In the genomic region with DNA sequence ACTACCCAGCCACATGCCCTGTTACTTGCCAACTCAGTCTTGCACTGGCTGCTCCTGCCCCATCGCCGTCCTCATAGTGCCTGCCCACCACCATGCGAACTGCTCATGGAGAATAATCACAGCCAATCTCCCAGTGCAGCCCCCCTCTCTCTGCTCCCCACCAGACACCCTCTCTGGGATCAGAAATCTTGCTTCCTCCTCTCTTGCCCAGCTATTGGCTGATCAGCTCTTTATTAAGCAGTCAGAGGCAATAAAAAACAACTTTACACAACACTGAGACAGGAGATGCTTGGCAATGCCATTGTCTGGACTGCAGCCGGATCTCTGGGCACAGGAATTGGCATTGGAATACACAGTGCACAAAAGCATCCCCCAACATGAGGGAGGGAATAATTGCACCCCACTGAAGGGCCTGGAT, we compare ENCODE assay signal across 19 mouse cellular contexts. TPM values are rescaled to one million over a fixed set of nuclear protein-coding genes. Genes with fewer than 3 reads are reported as not detected.
DNase-seq lines count a peak whose midpoint lies in the region; ATAC-seq and TF ChIP-seq lines count a peak whose summit lies in the region.
"Had no signal": no experiment of that assay in that cellular context is flagged by ENCODE, and none has a peak within 500 bp of the region (broad histone marks: within the 10 kb centered on the region; RNA-seq: fewer than 3 reads in every experiment).

No protein-coding gene starts in this region.

- H3K4me3 ChIP-seq in forebrain, embryonic 15.5 days, result no peak overlapping the region
- no peak overlapping the region for H3K4me3 ChIP-seq in forebrain, embryonic 11.5 days (ENCODE audit: low read depth, low read length)
- H3K4me3 ChIP-seq in forebrain, postnatal 0 days (ENCODE audit: low read depth, low read length), result no peak overlapping the region
- H3K4me3 ChIP-seq: heart, embryonic 13.5 days; lung, embryonic 15.5 days had no signal

- no peak overlapping the region for H3K4me2 ChIP-seq in forebrain, embryonic 15.5 days (replicated peaks)
- no peak overlapping the region for H3K4me2 ChIP-seq in forebrain, embryonic 11.5 days (ENCODE audit: low read depth, low read length, severe bottlenecking)
- H3K4me2 ChIP-seq in forebrain, postnatal 0 days (ENCODE audit: low read depth), result no peak overlapping the region
- H3K4me2 ChIP-seq: heart, embryonic 13.5 days; lung, embryonic 15.5 days; midbrain, embryonic 11.5 days had no signal

- peak; percentile 86 for ATAC-seq in forebrain, embryonic 15.5 days (replicated peaks)
- no peak for ATAC-seq in forebrain, embryonic 11.5 days (replicated peaks; ENCODE audit: low FRiP score)
- ATAC-seq in forebrain, postnatal 0 days, result peak; percentile 92
- ATAC-seq: inflammation-experienced regulatory T-cells, adult 6 months had no signal

- peaks cover 5% of the 10 kb centered on the region for H3K4me1 ChIP-seq in forebrain, embryonic 15.5 days
- H3K4me1 ChIP-seq in forebrain, embryonic 11.5 days (replicated peaks; ENCODE audit: control insufficient read depth, insufficient read depth, low read length), result no peaks in the 10 kb centered on the region
- no peaks in the 10 kb centered on the region for H3K4me1 ChIP-seq in forebrain, postnatal 0 days (ENCODE audit: insufficient read depth)
- H3K4me1 ChIP-seq: heart, embryonic 13.5 days; lung, embryonic 15.5 days had no signal

- 53% methylated on average over 4 of the region's 4 CpGs for WGBS in forebrain, embryonic 15.5 days
- 92% methylated on average over 4 of the region's 4 CpGs for WGBS in forebrain, embryonic 11.5 days
- WGBS in forebrain, postnatal 0 days, result 36% methylated on average over 4 of the region's 4 CpGs

- DNase-seq in forebrain, embryonic 11.5 days (ENCODE audit: low spot score), result no peak
- peak; percentile 27 to 59 for DNase-seq in layer of hippocampus, postnatal 14 days (ENCODE audit: low spot score in 2 of 2)
- no peak for DNase-seq in layer of hippocampus, adult 9-10 months (ENCODE audit: low spot score)
- DNase-seq in brain, adult 2 months (ENCODE audit: low read depth, low spot score), result peak; percentile 10
- DNase-seq in forebrain, postnatal 0 days, result peak; percentile 57
- no peak for DNase-seq in urinary bladder, postnatal 14 days (ENCODE audit: low spot score)
- DNase-seq: cerebellum, adult 9-11 months; embryo, embryonic 11 days; heart, adult 18-20 months; kidney, postnatal 36 days; right cerebral cortex, postnatal 4 days; thymus, adult 2 months had no signal

- no peaks in the 10 kb centered on the region for H3K9me3 ChIP-seq in forebrain, embryonic 15.5 days
- H3K9me3 ChIP-seq in forebrain, embryonic 11.5 days (ENCODE audit: control insufficient read depth, low read length), result no peaks in the 10 kb centered on the region
- H3K9me3 ChIP-seq in forebrain, postnatal 0 days (ENCODE audit: low read length), result no peaks in the 10 kb centered on the region
- H3K9me3 ChIP-seq: heart, embryonic 13.5 days; lung, embryonic 15.5 days had no signal

- no peaks in the 10 kb centered on the region for H3K27me3 ChIP-seq in forebrain, embryonic 15.5 days
- H3K27me3 ChIP-seq in forebrain, embryonic 11.5 days (ENCODE audit: control insufficient read depth, insufficient read depth, low read length), result no peaks in the 10 kb centered on the region
- no peaks in the 10 kb centered on the region for H3K27me3 ChIP-seq in forebrain, postnatal 0 days (ENCODE audit: insufficient read depth, low read length)
- H3K27me3 ChIP-seq: heart, embryonic 13.5 days; lung, embryonic 15.5 days had no signal

- H3K27ac ChIP-seq in forebrain, embryonic 15.5 days (replicated peaks), result no peak overlapping the region
- H3K27ac ChIP-seq in forebrain, embryonic 11.5 days (ENCODE audit: low read depth, low read length), result no peak overlapping the region
- peak overlapping the region; percentile 5; the same call in 1 of the 2 replicates for H3K27ac ChIP-seq in forebrain, postnatal 0 days (ENCODE audit: low read depth, low read length)
- H3K27ac ChIP-seq: heart, embryonic 13.5 days; liver, embryonic 14.5 days; lung, embryonic 15.5 days; macrophage had no signal

- no peak overlapping the region for H3K9ac ChIP-seq in forebrain, embryonic 15.5 days (replicated peaks)
- H3K9ac ChIP-seq in forebrain, embryonic 11.5 days (ENCODE audit: low read length), result no peak overlapping the region
- no peak overlapping the region for H3K9ac ChIP-seq in forebrain, postnatal 0 days
- H3K9ac ChIP-seq: heart, embryonic 13.5 days; liver, embryonic 14.5 days; lung, embryonic 15.5 days had no signal

- no peak for TF ChIP-seq CTCF in forebrain, postnatal 0 days (IDR thresholded peaks at IDR 0.05; ENCODE audit: low read depth)

- H3K36me3 ChIP-seq in forebrain, embryonic 15.5 days, result no peaks in the 10 kb centered on the region
- H3K36me3 ChIP-seq in forebrain, embryonic 11.5 days (ENCODE audit: control insufficient read depth, insufficient read depth, low read length), result no peaks in the 10 kb centered on the region
- H3K36me3 ChIP-seq in forebrain, postnatal 0 days (ENCODE audit: insufficient read depth), result no peaks in the 10 kb centered on the region
- H3K36me3 ChIP-seq: heart, embryonic 13.5 days; lung, embryonic 15.5 days had no signal

RNA-seq across cellular contexts. Expression of gene Slc16a10, which starts 28.1 kb away (rescaled TPM):
- 3.1 and 3.3 TPM in 2 replicates for polyA plus RNA-seq in forebrain, embryonic 15.5 days (2015; fragmentation: Nextera tagmentation; extraction: Ambion mirVana)
- 6.2 and 9.1 TPM in 2 replicates for polyA plus RNA-seq in forebrain, embryonic 11.5 days (2014; fragmentation: Nextera tagmentation; extraction: Ambion mirVana)
- total RNA-seq in layer of hippocampus, postnatal 14 days (2021), result 1 to 10 TPM; 1.4 to 1.8 TPM
- total RNA-seq in forebrain, postnatal 0 days (2014; rRNA removed), result 1.7 and 2.5 TPM in 2 replicates
- 1.3 and 1.5 TPM in 2 replicates for polyA plus RNA-seq in forebrain, postnatal 0 days (2015; fragmentation: Nextera tagmentation; extraction: Ambion mirVana)

Comparison
In these comparisons a context has a peak if more than half of its experiments do, and no peak if none do; other contexts are left out.
1. DNase-seq: peak in layer of hippocampus, postnatal 14 days (2 of 2), brain, adult 2 months (single experiment) and forebrain, postnatal 0 days (single experiment); none in forebrain, embryonic 11.5 days (single experiment), layer of hippocampus, adult 9-10 months (single experiment) and urinary bladder, postnatal 14 days (single experiment).